Mouse (Mus musculus): ENCODE measurements around the gene Lenep.
"Not testable (repeated sequence)": the region's sequence is repeated elsewhere in the genome, so short reads cannot be mapped to it uniquely, and the experiment has no call there.

Gene Lenep

DNA sequence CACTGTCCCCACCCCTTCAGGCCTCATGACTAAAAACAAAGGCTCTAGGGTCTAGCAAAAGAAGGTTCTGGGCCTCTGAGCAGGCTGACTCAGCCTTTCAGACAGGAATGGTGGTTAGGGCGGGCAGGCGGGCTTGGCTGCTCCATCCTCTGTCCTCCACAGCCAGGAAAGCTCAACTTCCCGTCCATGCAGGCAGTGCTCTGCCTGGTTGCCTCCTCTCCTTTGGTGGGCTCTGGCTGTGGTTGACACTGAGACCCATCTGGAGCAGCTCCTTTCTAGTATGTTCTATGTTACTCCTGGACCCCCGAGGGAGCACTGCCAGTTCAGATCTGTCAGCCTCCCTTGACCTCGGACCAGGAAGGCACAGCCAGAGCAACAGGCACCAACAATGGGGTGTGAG lies at the start of gene Lenep:
TSS of gene Lenep (minus strand) at position 101 of the 400 bp plus-strand sequence.
- no peak for DNase-seq (ENCODE audit: low spot score)

DNA sequence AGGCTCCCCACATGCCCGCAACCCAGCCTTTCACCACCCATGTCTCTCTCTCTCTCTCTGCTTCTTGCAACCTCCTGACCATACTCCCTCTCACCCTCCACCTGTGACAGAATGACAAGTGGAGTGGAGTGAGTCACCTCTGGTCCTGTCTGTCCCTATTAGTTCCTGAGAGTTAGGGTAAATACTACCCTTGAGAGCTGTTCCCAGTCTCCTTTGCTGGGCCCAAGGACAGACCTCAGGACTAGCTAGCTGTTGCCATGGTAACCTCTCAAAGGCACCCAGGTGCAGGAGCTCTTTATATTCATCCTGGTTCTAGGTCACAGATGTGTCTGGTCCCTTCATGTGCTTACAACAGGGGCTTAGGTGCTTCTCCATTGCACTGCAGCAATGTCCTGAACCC lies 49.3 kb upstream of the Lenep start:
- DNase-seq (ENCODE audit: low spot score): no peak

DNA sequence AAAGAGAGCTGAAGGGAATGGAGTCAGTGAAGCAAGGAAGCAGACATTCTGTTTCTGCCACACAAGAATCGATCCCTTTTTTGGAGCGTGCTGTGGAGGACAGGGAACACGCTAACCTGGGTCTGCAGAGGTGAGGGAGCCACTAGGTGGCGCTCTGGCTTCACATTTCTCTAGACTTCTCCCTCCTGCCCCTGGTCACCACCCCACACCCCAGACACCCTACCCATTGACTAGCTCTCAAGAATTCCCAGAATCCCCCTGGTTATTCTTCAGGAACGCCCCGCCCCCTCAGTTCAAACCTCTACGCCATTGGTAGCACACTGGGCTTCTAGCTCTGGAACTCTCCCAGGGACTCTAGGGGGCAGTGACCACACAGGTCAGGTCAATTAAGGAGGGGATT lies 46.9 kb upstream of the Lenep start:
- DNase-seq (ENCODE audit: low spot score): peak; percentile 45

DNA sequence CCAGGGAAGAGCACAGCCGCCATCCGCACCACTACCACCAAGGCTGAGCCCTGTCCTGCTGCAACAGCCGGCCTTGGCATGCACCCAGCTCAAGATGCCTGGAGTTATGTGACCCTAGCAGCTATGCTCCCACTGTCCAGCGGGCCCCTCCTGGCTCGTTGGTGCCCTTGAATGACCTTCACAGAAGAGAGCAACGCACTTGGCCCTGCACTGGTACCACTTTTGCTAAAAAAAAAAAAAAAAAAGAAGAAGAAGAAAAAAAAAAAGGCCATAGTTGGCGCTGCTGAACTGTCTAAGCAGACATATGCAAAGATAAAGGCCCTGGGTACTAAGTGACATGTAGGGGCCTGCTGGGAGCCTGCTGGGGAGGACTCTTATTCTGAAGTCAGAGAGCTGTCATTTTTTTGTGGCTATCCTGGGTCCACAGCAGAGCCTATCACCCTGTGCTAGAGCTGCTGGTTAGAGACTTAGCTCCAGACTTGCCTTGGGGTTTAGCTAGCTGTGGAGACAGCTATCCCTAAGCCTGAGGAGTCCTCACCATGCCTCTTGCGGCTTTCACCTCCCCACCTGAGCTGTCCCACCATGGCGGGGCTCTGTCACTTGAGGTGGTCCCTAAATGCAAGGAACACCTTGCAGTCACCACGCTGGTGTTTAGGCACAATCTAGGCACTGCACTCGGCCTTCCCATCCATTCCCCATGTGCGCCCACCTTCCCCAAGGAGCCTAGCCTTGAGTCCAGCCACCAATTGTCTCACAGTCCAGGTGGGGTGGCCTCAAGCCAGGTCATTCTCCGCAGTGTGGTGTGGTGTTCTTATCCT lies 46.3 kb upstream of the Lenep start:
- no peak for DNase-seq (ENCODE audit: low spot score)

DNA sequence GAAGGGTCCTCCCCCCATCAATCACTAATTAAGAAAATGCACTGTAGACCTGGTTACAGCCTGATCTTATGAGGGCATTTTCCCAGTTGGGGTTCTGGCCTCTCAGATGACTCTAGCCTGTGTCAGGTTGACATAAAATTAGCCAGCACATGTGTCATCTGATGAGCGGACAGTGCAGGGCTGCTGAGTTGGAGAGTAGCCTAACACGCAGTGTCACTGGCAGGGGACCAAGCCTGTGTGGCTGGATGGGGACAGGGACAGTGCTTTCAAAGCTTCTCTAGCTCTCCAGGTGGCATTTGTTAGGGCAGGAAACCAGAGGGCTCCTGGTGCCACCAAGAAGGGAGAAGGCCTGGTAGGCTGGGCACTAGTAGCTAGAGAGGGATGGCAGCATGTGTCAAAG lies 38.1 kb upstream of the Lenep start:
- no peak for DNase-seq (ENCODE audit: low spot score)

DNA sequence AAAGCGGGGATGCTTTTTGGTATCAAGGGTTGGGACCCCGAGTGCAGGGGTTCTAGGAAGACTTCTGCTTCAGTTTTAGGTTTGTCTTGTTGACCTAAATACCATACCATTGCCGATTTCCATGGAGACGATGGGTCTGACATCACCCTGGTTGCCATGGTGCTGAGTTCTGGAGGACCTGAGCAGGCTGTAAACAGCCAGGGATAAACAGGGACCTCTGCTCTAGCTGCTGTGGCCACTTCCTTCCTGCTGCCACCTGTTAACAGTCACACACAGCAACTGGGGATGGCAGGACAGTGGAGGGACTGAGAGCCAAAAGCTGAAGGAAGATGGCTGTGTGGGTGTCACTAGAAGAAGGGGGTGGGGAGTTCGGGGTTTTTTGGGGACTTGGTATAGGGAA lies 34.7 kb upstream of the Lenep start:
- DNase-seq (ENCODE audit: low spot score): no peak

DNA sequence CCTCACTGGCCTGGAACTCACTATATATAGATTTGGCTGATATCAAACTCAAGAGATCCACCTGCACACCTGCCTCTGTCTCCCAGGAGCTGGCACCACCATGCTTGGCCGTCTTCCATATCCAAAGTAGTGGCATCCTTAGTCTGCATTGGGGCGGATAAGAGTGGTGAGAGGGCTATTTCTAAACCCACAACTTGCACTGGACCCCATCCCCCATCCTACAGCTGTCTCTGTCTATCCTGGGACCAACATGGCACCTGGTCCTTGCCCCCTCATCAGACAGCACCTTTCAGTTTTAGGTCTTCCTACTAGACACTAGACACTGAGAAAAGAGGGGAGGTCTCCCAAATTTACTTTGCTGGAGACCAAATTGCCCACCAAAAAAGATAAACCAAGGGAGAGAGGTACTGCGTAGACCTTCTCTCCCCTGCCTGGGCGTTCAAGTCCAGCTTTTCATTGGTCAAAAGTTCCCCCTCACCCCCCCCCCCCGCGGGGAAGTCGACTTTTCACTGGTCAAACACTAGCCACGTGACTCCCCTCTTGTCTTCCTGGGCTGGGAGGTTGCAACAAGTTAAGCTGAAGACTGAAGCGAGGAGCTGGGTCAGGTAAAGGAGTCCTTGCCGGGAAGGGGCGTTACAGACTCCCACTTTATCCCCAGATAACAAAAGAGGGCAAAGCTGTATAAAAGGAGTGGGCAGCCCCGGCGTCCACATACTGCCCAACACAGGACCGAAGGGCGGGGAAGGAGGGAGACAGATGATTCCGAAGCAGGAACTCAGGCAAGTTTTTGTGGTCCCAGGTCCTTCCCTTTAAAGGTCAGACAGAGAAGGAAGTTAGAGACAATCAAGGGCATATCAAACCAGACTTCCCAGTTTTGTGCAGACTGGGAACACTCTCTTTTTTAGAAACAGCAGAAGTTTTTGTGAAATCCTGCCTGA lies 33.9 kb upstream of the Lenep start, which contains the start of gene Pbxip1:
TSS of gene Pbxip1 (plus strand) at position 531 of the 938 bp plus-strand sequence.
- peak; percentile 33 for DNase-seq (ENCODE audit: low spot score)

DNA sequence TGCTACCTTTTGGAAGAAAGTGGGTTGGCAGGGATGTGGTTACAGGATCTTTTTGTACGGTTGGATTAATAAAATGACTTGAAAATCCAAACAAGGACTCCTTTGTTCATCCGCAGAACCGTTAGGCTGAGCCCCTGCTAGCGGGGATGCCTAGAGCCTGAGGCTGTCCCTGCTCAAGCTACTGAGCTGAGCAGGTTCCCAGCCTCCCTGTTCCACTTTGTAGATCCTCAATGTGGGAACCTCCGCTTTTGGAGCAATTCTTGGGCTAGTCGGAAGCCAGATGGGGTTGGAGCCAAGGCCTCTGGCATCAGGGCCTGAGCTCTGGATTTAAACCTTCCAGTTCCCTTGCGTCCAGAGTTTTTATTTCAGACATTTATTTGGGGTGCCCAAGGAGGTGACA lies 32.4 kb upstream of the Lenep start:
- no peak for DNase-seq (ENCODE audit: low spot score)

DNA sequence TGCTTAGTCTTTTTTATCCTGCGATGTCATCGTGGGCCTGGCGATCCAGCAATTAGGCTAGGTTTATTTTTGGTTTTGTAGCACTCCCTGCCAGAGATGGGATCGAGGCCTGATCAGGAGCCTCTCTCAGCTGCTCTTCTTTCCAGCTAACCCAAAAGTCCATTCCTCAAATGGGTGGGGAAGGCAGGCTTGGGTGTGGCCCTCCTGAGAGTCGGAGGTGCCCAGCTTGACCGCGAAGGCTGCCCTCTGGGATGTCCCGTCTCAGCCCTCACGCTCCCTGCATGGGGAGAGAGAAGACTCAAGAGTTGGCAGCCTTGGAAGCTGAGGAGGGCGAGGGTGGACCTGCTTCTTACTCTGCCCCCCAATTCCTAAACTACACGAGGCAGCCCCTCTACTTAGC lies 31.9 kb upstream of the Lenep start:
- no peak for DNase-seq (ENCODE audit: low spot score)

DNA sequence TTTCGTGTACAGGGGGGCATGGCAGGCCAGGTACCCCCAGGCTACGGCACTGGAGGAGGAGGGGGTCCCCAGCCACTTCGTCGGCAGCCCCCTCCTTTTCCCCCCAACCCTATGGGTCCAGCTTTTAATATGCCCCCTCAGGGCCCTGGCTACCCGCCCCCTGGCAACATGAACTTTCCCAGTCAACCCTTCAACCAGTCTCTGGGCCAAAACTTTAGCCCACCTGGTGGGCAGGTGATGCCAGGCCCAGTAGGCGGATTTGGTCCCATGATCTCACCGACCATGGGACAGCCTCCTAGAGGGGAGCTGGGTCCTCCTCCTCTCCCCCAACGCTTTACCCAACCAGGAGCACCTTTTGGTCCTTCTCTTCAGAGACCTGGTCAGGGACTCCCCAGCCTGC lies 30.0 kb upstream of the Lenep start:
- no peak for DNase-seq (ENCODE audit: low spot score)

DNA sequence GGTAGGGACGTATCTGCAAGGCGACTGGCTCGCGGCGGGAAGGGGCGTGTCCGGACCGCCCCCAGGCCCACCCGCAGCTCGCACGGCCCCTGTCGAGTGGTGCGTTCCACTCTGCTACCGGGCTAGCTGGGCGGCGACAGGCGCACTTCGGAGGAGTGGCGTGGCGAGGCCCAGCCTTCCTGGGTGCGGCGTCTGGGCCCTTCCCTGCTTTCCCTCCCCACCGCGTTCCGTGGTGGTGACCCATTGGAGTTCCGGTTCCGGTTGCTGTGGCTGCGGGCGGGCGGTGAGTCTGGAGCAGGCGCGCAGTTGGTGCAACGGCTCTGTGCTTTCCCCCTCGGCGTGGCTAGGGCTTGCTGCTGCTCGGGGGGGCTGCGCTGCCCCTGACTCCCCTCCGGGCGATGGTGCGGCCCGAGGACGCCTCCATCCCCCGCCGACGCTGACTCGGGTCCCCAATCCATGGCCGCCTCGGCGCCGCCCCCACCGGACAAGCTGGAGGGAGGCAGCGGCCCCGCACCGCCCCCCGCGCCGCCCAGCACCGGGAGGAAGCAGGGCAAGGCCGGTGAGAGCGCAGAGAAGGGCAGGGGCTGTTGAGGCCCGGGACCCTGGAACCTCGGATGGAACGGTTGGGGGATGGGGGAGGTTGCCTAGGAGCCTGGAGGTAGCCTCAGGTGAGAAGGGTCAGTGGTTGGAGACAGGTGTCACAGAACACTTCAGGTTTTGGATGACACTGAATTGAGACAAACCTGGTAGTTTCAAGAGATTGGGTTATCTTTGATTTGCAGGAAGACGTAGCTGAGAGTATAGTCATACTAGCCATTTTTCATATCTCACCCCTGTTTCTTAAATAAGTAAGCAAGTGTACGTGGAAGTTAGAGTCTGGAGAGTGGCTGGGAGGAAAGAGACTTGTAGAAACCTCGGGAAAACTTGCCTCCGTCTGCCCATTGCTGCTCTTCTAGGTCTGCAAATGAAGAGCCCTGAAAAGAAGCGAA lies 27.9 kb upstream of the Lenep start, which contains the start of gene Pygo2:
TSS of gene Pygo2 (plus strand) at position 44 of the 989 bp plus-strand sequence.
- peak; percentile 88 for DNase-seq (ENCODE audit: low spot score)

DNA sequence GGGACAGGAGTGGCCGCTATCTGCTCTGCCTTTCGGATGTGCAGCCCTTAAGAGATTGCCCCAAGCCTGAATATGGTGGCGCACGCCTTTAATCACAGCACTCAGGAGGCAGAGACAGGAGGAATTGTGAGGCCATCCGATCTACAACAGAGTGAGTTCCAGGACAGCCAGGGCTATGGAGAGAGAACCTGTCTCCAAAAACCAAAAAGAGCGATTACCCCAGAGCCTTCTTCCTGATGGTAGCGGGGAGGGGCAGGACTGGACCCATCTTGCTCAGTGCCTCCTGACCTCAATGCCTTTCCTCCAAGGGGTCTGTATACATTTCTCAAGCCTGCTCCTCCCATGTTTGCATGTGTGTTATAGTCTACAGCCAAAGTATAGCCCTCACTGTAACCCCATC lies 26.4 kb upstream of the Lenep start:
- DNase-seq (ENCODE audit: low spot score): not testable (repeated sequence)

DNA sequence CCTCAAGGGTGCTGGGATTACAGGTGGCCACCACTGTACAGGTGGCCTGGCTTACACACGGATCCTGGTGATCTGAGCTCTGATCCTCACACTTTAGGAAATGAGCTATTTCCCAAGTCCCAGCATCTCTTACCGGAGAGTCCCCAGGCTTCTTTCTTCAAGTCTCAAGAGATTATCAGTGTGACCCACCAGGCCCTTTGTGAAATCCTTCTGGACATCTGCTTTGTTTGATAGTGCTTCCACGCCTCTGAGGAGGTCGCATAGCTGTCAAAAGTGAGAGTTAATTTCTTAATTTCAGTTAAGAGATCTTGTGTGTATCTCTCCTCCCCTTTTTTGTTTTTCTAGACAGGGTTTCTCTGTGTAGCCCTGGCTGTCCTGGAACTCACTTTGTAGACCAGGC lies 23.3 kb upstream of the Lenep start:
- no peak for DNase-seq (ENCODE audit: low spot score)

DNA sequence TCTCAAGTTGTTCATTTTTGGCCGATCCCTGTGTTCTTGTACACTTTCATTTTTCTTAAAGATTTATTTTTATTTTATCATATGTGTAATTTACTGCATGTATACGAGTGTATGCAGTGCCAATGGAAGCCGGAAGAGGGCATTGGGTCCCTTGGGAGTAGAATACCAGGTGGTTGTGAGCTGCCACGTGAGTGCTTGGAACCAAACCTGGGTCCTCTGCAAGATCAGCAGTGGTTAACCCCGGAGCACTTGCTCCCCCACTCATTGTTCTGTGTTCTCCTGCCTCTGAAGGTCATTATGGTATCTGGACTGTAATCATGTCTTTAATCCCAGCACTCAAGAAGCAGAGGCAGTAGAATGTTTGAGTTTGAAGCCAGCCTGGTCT lies 22.5 kb upstream of the Lenep start:
- DNase-seq (ENCODE audit: low spot score): no peak

DNA sequence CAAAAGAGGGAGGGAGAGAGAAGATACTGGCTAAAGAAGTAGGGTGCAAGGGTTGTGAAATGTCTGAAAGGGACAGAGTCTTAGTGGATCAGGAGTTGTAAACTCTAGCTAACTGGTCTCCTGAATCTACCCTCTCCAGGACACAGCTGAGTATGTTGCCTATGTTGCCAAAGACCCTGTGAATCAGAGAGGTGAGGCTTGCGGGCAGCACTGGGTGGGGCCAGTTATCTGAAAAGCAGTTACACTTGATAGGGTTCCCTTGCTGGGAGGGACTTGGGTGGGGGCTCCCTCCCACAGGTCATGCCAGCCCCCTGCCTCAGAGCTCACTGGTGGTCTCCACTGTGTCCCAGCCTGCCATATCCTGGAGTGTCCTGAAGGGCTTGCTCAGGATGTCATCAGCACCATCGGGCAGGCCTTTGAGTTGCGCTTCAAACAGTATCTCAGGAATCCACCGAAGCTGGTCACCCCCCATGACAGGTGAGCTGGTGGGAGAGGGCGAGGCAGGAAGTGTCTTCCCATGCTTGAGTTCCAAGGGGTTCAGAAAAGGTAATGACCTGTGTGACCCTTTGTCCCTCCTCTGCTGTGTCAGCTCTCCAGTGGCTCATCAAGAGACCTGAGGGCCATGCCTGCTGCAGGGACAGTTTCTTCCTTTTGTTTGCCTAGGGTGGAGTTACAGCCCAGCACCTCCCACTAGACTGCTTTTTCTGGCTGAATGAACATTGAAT lies 22.0 kb upstream of the Lenep start:
- DNase-seq (ENCODE audit: low spot score): no peak

DNA sequence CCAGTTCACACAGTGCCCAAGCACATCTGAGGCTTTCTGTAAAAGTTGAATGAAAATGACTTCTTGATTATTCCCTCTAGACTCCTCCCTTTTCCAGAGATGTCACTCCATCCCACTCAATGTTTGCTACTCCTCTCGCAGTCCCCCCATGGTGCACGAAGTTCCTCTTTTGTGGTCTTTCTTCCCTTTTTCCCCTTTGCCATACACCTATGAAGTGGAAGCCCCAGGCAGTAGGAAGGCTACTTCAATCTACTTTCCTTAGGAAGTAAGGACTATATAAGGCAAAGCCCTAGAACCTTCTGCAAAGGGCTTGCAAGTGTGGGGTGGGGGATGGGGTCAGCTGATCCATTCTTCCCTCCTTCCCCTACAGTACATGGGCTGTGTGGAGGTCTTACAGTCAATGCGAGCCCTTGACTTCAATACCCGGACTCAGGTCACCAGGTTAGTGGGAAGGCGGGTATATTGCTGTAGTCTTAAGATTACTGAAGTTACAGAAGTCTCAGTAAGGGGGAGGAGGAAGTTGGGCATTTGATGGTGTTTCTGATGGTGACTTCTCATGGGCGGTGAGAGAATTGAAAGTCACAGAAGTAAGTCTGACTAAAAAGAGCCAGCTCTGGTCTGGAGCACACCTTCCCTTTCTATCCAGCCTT lies 20.1 kb upstream of the Lenep start:
- no peak for DNase-seq (ENCODE audit: low spot score)

DNA sequence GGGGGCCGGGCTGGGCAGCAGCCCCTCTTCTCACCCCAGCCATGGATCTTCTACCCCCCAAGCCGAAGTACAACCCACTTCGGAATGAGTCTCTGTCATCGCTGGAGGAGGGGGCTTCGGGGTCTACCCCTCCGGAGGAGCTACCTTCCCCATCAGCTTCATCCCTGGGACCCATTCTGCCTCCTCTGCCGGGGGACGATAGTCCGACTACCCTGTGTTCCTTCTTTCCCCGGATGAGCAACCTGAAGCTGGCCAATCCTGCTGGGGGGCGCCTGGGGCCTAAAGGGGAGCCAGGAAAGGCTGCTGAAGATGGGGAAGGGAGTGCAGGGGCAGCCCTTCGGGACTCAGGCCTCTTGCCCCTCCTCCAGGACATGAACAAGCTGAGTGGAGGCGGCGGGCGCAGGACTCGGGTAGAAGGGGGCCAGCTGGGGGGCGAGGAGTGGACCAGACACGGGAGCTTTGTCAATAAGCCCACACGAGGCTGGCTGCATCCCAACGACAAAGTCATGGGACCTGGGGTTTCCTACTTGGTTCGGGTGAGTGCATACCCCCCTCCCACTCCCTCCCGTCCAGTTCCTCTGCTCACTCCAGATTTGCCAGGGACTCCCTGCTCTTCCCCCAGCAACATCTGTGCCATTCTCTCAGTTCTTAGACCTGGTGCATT lies 19.3 kb upstream of the Lenep start:
- no peak for DNase-seq (ENCODE audit: low spot score)

DNA sequence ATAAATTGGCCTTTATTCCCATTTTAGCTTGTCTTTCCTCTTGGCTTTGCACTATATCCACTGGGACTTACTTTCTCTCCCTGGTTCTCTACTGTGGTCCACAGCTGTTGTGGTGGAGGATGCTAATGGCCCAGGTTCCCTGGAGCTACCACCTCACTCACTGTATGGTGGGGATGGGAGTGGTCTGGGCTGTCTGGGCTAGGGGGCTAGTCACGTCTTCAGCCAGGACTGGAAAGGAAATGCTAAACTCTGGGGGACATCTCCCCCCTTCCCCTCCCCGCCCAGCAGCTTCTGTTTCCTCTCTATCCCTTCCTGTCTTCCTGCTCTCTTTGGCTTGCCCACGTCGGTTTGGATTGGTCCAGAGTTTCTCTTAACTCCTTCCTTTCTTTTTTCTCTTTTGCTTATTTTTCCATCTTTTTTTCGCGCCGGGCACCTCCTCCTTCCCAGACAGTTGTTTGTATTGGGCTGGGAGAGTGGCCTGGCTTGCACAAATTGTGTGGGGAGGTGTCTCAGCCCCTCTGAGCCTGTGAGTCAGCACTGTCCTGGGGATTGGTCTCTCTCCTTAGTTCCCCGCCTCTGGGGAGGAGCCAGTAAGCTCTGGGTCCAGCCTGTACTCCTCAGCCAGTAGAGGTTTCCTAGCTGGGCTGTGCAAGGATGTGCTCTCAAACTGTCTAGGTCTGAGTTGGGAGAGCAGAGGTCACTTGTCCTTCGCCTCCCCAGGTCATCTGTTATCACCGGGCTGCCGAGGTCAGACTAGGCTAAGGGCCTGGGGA lies 18.6 kb upstream of the Lenep start:
- DNase-seq (ENCODE audit: low spot score): peak; percentile 48

DNA sequence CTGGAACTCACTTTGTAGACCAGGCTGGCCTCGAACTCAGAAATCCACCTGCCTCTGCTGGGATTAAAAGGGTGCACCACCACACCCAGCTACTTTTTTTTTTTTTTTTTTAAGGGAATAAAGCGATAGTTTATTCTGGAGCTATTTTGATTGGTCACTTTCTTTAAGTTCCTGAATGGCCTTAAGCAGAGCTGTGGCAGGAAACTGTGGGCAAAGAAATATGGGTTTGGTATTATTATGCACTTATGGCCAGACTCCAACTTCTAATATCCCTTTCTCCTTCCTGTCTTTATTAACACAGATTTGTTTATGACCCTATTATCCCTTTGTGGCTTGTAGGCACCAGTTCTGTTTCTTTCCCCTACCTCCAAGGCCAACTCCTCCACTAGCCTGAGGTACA lies 17.8 kb upstream of the Lenep start:
- no peak for DNase-seq (ENCODE audit: low spot score)

All from ovary, postnatal 10 days (tissue).